Mouse (Mus musculus) urinary bladder, postnatal 10 days (tissue): ENCODE measurements around the gene Col4a4.

ENCODE experiments used
- DNase-seq: peaks from one replicate; pipeline ENCODE4 v3.0.0; 2022; ENCODE audit warnings: low spot score

Gene Col4a4

GRCm38 (mm10) chr1:82475821-82476220 is 110.8 kb downstream of the Col4a4 start:
- no peak for DNase-seq

GRCm38 (mm10) chr1:82475254-82475653 is 111.4 kb downstream of the Col4a4 start:
- no peak for DNase-seq

GRCm38 (mm10) chr1:82474461-82474961 is 112.1 kb downstream of the Col4a4 start:
- DNase-seq: no peak

- no peak for DNase-seq
Observed at GRCm38 (mm10) chr1:82473467-82473866, 113.2 kb downstream of the Col4a4 start.

- no peak for DNase-seq
Observed at GRCm38 (mm10) chr1:82470516-82471225, 116.0 kb downstream of the Col4a4 start.

GRCm38 (mm10) chr1:82468872-82469271 is 117.8 kb downstream of the Col4a4 start:
- DNase-seq: no peak

GRCm38 (mm10) chr1:82465321-82465853 is 121.3 kb downstream of the Col4a4 start:
- DNase-seq: no peak

- DNase-seq: no peak
Observed at GRCm38 (mm10) chr1:82461041-82461440, 125.6 kb downstream of the Col4a4 start.

- DNase-seq: no peak
Observed at GRCm38 (mm10) chr1:82459926-82460325, 126.7 kb downstream of the Col4a4 start.

- no peak for DNase-seq
Observed at GRCm38 (mm10) chr1:82459350-82459749, 127.3 kb downstream of the Col4a4 start.

- no peak for DNase-seq
Observed at GRCm38 (mm10) chr1:82454031-82454430, 132.6 kb downstream of the Col4a4 start.

- no peak for DNase-seq
Observed at GRCm38 (mm10) chr1:82451927-82452651, 134.6 kb downstream of the Col4a4 start.

GRCm38 (mm10) chr1:82449851-82450250 is 136.8 kb downstream of the Col4a4 start:
- DNase-seq: no peak

- no peak for DNase-seq
Observed at GRCm38 (mm10) chr1:82446049-82446448, 140.6 kb downstream of the Col4a4 start.

- DNase-seq: no peak
Observed at GRCm38 (mm10) chr1:82443517-82443916, 143.1 kb downstream of the Col4a4 start.

GRCm38 (mm10) chr1:82440123-82440522 is 146.5 kb downstream of the Col4a4 start:
- no peak for DNase-seq

- DNase-seq: no peak
Observed at GRCm38 (mm10) chr1:82437273-82437672, 149.4 kb downstream of the Col4a4 start.

GRCm38 (mm10) chr1:82433649-82434005 is 153.0 kb downstream of the Col4a4 start:
- DNase-seq: no peak

GRCm38 (mm10) chr1:82432919-82433648 is 153.6 kb downstream of the Col4a4 start:
- peak; percentile 18 for DNase-seq

GRCm38 (mm10) chr1:82429061-82429460 is 157.6 kb downstream of the Col4a4 start:
- DNase-seq: no peak

- DNase-seq: no peak
Observed at GRCm38 (mm10) chr1:82427729-82428128, 158.9 kb downstream of the Col4a4 start.

- DNase-seq: no peak
Observed at GRCm38 (mm10) chr1:82415641-82416040, 171.0 kb downstream of the Col4a4 start.
